Mouse (Mus musculus) stomach, postnatal 0 days (tissue): ENCODE data around the gene Olfr1287.

Experiments used
- CTCF ChIP-seq: IDR thresholded peaks from 2 replicates; pipeline ENCODE4 v1.5.1; 2016; ENCODE audit warnings: antibody characterized with exemption, low read depth, mild to moderate bottlenecking, moderate library complexity
- EP300 ChIP-seq: optimal IDR thresholded peaks from 2 replicates; pipeline ENCODE3; 2016; ENCODE audit warnings: antibody characterized with exemption

DNA sequence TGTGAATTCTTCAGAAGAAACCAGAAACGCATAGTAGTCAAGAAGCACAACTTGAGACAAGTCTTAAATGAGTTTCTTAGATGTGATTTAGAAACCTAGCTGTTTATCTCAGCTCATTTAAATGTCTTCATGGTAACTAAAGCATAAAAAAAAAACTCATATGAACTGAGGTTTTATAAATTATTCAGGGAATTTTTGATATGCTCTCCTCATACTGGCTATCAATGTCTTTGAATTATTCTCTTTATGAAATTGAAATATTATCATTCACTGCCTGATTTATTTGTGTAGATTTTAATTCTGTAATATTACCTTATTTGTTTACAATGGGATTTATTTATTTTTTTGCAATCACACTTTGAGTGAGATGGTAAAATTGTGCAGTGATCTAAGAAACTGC is 31.6 kb downstream of the Olfr1287 start, which contains the start of gene Olfr1289:
- TF ChIP-seq CTCF (no peak), EP300 (no peak)
